Mouse (Mus musculus): Measurements from ENCODE around the gene Nt5c3.

GRCm38 (mm10) chr6:56899601-56900000, 24.1 kb downstream of the Nt5c3 start:
- no peak for TF ChIP-seq CTCF (IDR thresholded peaks at IDR 0.05; ENCODE audit: low read depth, low read length)
- TF ChIP-seq POLR2A (IDR thresholded peaks at IDR 0.05; ENCODE audit: extremely low read depth, insufficient read depth, low read length), result no peak

Data from liver, adult 2 months (tissue).